Mouse (Mus musculus) hematopoietic stem cell, adult 5-6 weeks (primary cell): Measurements from ENCODE around the gene Oas1h. TPM values are rescaled to one million over a fixed set of nuclear protein-coding genes. Genes with fewer than 3 reads are reported as not detected.
"Not testable (repeated sequence)": the region's sequence is repeated elsewhere in the genome, so short reads cannot be mapped to it uniquely, and the experiment has no call there.

ENCODE experiments used
- ATAC-seq, 2 experiments: fragments of 125-278 bp in 1 of 2; replicated peaks in 1 of 2; 2 replicates each; pipeline ENCODE4 v1.8.0; 2016 to 2017; ENCODE audit warnings: inconsistent platforms in 2 of 2, mild to moderate bottlenecking in 2 of 2, moderate number of reproducible peaks in 2 of 2, low read depth in 1 of 2, moderate TSS enrichment in 1 of 2; ENCODE audit not compliant: low FRiP score in 2 of 2, poor library complexity in 2 of 2, severe bottlenecking in 2 of 2, insufficient read depth in 1 of 2, low TSS enrichment in 1 of 2
- total RNA-seq: library from RNA; stranded (forward); fragments of 172-1452, 232-1000 nt; gene quantifications from 2 replicates; pipeline ENCODE4 v1.2.3, GENCODE M21; 2017

Oas1h gene
- total RNA-seq, 1 experiment from 2014 or later: not detected

DNA sequence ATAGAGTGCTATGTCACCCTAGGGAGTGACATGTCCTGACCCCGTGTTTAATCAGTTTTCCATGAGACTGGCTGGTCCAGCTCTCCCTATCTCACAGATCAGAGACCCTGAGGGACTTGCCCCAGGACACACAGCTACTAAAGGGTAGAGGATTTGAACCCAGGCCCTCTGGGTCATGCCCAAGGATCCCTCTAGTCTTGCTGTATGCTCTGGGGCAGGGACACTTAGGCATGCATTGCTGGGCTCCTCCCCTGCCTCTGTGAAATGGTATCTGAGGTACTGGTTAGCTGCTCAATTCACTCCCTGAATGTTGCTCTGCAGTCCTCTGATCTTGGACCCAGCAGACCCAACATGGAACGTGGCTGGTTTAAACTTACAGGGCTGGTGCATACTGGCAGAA, 10.2 kb downstream of the Oas1h start:
- ATAC-seq: no peak

DNA sequence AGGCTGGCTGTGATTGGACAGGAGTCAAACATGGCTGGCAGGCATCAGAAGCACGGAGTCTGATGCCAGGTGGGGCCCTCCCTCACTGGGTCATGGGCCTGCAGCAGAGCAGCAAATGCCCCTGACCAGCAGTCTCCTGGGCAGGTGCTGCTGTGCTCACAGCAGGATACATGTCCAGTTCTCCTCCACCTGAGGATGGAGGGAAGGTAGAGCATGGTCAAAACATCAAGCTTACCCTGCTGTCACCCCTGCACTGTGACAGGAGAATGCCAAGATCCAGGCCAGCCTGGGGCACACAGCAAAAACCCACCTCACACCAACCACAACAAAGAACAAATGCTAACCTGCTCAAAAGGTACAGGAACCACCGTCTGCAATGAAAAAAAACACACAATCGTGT, 15.6 kb downstream of the Oas1h start:
- not testable (repeated sequence) for ATAC-seq

DNA sequence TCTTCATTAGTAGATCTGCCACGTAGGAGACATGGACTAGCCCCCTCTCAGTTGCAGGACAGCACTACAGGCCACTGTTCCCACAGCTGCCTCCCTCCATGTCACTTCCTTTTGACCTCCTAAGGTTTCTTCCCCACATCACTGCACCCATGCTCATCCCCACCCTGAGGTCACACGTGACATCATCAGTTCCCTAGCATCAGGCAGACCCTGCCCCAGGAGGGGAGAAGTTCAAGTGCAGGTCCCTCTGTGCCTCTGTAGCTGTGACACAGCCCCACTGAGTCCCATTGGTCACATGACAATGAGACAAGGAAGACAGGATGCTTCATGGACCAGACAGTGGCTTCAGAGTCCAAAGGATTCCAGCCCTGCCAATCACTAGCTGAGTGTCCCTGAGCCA, 16.2 kb downstream of the Oas1h start:
- ATAC-seq: not testable (repeated sequence)

DNA sequence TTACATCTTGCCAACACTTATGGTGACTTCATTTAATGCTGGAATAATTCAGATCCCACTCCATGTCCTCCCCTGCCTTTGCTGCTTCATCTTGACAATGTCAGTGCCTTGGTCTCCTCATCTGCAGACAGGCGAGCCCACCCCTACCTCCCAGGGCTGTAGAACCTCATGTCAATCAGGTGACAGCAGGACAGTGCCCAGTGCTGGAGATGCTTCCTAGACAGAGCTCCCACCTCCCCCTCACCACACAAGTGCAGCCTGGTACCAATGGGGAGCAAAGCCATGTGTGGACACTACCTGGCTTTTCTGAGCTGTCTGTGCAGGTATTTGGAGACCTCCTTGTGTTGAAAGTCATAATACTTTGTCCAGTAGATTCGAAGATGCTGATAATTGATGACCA, 17.6 kb downstream of the Oas1h start:
- ATAC-seq: not testable (repeated sequence)

DNA sequence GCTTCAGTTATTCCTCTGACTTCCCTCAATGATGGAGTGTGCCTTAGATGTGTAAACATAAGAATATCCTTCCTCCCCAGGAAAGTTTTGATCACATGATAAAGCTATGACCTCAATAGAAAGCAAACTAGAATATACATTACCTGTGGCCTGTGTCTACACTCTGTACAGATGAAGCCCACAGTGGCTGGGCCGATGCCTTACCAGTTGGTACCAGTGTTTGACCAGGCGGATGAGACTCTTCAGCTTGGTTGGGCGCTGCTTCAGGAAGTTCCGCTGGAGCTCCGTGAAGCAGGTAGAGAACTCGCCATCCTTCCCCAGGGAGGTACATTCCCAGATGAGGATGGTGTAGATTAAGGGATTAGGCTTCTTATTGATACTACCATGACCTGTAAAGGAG, 20.5 kb downstream of the Oas1h start:
- ATAC-seq: not testable (repeated sequence)

DNA sequence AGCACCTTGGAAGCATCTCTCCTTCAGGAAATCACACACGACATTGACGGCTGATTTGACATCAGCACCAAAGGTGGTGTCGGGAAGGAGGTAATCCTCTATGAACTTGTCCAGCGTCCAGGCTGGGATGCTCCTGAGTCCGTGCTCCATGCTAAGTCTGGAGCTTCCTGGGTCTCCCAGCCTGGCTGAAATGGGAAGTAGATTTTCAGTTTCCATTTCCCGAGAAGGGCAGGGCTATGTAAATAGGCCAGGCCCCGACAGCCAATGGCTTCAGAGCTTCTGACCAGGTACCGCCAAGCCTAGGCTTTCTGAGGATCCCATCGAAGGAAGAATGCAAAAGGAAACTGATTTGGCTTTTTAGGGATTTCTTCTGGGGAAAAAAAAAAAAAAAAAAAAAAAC, 26.2 kb downstream of the Oas1h start, which contains the start of gene Oas1g:
TSS of gene Oas1g (minus strand) at position 201 of the 400 bp plus-strand sequence.
- ATAC-seq: peak; percentile 29 to 42; a peak in 2 of 4 replicates

DNA sequence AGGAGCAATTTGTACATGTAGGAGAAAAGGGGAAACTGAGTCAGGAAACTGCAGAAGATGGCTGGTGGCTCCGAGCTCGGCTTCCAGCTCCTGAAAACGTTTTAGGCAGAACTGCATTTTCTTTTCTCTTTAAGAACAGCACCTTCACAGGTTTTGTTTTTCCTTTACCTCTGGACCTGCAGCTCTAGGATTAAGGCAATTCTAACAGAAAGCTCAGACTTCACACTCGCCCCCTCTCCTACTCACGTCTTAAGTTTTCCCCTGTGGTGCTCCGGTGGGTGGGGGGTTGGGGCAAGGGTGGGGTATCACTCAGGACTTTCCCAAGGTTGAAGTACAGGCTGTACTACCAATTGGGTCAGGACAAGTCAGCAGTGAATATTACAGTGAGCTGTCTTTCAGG, 26.6 kb downstream of the Oas1h start:
- ATAC-seq: no peak

DNA sequence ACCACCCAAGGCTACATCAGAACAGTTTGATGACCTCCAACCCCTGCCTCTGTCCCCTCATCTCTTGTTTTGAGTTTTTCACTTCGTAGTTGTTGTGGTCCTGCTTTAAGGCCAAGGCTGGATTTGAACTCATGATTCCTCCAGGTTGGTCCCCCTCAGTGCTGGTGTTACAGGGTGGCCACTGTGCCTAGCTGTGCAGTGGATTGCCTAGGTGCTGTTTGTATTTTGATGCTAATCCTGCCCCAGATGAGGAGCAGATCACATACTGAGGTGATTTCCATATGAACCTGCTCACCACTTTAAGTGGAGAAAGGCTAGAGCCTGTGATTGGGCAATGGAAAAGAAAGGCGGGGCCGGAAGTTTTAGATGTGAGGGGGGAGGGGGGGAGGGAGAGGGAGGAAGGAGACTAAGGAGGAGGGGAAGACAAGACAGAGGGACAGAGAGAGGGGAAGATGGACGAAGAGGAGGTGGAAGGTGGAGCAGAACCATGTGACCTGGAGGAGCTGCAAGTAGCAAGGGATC, 27.1 kb downstream of the Oas1h start:
- not testable (repeated sequence) for ATAC-seq

DNA sequence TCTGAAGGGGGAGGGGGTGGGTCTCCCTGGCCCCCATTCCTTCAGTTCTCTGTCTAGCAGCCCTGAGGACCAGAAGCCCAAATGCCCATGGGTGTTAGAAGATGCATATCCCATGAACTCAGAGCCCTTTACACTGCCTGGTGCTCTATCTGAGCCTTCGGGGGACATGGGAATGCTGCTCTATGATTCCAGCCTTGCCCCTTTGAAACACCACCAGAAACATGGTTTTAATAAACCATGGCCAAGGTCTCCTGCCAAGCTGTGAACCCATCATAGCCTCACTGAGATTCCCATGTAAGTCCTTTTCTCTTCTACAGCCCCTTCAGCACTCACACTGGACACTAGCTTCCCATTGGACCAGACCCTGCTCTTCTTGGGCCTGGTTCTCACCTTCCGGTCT, 28.8 kb downstream of the Oas1h start:
- ATAC-seq: no peak

DNA sequence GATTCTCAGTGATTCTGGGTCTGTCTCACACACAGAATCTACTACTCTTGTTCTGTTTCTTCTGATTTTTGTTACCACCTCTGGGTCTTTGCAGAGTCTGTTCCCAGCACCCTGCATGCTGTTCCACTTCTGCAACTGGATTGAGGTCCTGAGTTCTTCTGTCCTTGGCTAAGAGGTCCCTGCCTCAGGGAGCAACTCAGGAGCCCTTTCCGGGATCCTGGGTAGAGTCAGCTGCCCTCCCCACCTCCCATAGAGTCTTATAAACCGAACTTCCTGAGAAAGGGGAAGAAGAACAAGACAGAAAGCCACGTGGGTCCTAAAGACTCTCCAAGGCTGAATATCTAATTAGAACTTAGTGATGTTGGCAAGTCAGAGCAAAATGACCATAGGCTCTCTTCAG, 29.8 kb downstream of the Oas1h start:
- ATAC-seq: no peak

DNA sequence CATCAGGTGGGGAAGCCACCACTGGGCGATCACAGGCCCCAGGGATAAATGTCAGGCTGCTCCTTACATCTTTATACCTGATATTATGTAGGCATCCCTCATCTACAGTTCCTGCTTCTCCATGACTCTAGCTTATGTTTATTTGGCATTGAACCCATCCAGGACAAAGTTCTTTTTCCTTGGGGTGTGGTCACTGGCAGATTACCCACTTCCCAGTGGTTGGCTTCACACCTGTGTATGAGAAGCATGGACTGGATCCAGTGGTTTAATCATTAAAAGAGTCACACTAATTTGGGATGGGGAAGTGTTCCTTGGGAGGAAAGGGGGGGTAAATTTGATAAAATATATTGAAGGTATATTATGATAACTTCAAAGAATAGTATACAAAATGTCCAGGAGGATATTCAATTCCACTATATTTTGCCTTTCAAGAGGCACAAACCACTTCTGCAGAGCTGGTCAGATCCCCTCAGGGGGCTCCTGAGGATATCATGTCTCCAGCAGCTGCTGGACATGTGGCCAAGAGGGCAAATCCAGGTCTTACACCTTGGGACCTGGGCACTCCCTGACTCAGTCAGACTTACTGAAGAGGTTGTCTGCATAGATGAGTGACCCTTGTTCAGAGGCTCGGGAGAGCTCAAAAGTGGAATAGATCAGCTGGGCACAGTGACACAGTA, 30.5 kb downstream of the Oas1h start:
- ATAC-seq: not testable (repeated sequence)

DNA sequence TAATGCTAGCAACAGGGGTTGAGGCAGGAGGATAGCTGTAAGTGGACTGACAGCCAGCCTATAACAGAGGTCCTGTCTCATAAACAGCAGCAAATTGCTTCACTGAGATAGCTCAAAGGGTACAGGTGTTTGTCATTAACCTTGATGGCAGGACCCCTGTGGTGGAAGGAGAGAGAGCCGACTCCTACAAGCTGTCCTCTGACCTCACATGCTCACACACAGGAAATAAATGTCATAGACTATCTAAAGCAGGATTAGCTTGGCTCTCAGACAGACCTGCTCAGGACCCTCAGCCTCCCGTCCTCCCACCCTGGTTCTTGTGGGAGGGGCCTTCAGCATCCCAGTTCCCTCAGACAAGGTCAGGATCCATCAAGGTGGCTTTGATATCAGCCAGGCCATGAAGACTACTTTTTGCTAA, 31.0 kb downstream of the Oas1h start:
- ATAC-seq: no peak

DNA sequence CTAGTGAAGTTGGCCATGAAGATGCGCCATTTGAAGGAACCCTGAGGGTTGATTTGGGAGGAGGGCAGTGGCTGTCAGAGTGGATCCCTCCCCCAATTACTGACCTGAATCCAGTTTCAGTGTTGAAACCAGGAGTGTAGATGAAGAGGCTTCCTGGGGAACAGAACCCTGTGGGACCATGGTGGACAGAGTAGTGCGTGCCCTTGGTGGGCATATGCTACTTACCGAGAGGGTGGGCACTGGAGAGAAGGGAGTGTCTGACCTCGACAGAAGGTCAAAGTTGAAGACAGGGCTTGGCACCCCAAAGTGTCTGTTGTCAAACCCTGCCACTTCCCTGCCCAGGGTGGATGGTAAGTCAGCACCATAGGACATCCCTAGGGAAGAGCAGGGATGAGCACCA, 32.6 kb downstream of the Oas1h start:
- not testable (repeated sequence) for ATAC-seq

DNA sequence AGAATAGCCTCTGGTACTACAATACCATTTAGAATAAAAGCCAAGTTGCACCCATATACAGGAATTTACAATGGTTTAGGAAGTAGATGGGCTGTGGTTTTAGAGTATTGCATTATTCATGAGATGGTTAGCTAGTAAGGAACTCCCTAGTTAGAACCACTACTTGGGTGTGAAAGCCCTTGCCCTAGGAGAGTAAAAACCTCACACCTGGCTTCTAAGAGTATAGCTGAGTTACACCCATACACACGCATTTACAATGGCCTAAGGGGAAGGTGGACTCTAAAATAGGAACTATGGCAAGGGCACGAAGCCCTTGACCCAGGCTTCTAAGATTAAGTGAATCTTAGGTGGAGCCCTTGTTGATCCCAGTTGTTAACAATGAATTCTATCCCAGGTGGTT, 33.5 kb downstream of the Oas1h start:
- not testable (repeated sequence) for ATAC-seq

DNA sequence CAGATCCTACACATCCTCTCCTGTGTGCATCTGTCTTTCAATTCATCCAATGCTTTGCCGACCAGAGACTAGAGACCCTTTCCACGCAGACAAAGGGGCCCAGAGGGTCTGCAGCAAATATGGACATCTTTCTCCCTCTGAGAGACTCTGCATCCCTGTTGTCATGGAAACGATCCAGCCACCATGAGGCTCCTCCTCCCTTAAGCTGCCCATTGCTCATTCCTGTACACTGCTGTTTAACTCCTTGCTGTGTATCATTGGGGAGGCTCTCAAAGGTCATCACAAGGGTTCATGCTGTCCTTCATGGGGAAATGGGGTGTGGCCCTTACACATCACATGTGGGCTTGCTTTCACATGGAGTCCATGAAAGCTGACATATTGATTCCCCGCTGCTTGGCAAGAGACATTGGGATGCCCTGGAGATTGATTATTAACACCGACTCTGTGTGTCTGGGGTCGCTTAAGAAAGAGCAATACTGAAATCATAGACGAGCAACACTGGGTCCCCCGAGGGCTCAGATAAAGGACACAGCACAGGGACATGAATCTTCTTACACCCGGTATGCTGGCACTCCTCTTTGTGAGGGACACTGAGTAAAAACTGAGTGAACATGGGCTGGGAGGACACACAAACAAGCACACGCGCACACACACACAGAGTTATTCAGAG, 34.1 kb downstream of the Oas1h start:
- ATAC-seq: no peak

DNA sequence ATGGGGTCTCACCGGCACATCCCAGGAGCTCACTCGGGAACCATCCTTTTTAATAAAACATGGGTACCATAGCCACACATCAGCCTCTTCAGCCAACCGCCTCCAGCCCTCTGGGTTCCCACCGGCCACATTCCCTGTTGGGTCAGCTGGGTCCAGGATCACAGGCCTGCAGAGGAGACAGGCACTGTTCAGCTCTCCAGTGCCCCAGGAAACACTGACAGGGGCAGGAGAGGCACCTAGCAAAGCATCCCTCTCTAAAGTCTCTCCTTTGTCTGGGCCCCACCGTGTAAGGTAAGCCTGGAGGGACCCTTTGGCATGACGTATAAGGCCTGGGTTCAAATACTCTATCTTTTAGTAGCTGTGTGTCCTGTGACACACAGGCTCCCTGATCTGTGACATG, 37.1 kb downstream of the Oas1h start:
- no peak for ATAC-seq

DNA sequence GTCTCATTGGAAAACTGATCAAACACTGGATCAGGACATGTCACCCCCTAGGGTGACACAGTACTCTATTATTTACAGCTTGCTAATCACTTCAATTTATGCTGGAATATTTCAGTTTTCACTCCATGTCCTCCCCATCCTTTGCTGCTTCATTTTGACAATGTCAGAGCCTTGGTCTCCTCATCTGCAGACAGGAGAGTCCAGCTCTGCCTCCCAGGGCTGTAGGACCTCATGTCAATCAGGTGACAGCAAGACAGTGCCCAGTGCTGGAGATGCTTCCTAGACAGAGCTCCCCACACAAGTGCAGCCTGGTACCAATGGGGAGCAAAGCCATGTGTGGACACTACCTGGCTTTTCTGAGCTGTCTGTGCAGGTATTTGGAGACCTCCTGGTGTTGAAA, 37.5 kb downstream of the Oas1h start:
- no peak for ATAC-seq

DNA sequence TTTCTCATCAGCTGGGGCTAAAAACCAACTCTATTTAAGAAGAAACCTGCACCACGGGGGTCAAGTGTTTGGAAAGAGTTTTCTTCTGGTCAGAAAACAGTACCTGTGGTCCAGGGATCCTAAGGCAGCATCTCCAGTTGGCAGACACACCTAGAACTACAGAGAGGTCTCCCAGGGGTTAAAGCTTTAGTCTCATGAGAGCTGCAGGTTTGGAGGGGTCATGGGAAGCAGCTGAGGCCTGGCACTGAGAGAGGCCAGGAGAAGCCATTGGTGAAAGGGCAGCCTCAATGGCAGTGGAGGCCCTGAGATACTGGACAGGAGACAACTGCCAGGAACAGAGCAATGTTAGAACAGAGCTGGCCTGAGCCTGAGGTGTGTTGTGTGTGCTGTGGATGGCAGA, 39.4 kb downstream of the Oas1h start:
- ATAC-seq: no peak

DNA sequence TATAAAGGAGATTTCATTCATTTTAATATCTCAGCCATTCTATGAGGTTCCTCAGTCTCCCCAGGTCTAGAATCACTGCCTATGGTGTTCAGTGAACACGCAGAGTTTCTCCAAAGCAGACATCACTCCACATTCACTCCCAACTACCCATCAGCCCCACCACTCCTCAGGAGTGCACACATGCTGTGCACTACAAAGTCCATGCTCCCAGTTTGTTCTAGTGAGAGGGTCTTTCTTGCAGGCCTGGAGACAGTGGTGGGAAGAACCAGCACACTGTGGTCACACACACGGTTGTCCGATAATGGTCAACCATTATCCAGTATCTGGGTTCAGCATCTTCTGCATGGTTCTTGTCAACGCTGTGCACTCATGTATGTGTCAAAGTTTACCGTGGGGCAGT, 40.8 kb downstream of the Oas1h start:
- ATAC-seq: no peak
